Mouse (Mus musculus) kidney, postnatal 10 days (tissue): ENCODE results near the gene Psd4.
A peak's percentile ranks its signal among the peaks of the same experiment; 100 is the strongest.

Experiments
- DNase-seq: peaks from one replicate; pipeline ENCODE4 v3.0.0; 2021; ENCODE audit warnings: mixed read lengths

Psd4 gene

GRCm38 (mm10) chr2:24440056-24440455, 72.7 kb downstream of the Psd4 start:
- no peak for DNase-seq

DNA sequence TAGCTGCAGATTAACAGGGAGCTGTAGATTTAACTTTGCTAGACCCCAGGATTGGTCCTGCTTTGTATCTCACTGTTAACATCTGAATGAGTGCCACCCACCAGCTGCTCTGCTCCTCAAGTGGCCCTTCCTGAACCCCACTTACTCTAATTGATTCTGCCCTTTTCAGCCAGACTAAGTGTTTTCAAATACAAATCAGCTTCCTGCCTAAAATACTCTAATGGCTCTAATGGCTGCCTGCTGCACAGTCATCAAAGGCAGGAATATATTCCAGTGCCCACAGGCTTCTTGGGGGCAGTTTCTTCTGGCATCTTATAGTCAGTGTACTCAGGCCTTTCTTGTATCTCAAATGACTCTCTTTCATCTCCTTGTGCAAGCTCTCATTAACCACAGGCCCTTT, 74.5 kb downstream of the Psd4 start:
- no peak for DNase-seq

DNA sequence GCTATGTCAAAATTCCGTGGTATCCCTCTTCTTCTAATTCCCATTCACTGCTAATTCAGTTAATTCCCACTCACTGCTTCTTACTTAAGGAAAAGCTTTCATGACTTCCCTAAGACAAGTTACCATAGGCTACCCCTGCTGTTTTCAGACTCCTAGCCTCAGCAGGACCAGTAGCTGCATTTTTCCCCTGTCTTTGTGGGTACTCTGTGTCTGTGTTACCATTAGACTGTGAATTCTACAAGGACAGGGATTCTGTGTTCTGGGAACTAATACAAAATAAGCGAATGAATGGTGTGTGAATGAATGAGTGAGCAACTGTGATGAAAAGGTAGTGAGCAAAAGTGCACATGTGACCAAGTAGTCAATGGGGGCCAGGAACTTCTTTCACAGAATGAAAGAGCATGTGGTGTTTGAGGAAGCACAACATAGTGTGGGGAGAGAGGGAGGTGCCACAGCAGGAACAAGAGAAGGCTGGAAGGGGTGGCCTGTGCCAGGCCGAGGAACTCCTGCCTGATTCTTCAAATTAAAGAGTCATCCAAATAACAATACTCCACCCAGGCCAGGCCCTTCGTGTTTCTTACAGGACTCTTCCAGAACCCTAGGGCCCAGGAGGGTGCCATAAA, 75.0 kb downstream of the Psd4 start:
- DNase-seq = no peak

DNA sequence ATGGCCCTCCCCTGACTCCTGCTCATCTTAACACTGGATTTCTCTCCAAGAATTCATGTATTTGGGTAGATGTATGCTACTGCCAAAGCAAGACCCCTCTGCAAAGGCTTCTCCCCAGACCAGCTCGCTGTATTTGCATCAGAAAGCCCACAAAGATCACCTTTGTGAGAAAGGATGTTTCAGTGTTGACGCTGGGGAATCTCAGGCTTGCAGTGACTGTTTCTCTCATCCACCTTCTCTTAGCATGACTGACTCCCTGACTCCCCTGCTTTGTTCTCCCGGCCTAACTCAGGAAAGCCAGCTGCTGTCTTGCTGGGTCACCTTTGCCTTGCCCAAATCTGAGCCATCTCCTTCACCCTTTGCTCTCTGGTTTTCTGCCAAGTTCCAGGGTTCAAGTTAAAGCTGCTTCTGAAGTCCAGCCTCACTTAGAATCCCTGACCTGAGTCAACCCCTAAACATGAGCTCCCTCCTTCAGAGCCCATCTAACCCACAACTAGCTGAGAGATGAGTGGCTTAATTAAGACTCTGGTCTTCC, 75.9 kb downstream of the Psd4 start:
- DNase-seq = no peak

DNA sequence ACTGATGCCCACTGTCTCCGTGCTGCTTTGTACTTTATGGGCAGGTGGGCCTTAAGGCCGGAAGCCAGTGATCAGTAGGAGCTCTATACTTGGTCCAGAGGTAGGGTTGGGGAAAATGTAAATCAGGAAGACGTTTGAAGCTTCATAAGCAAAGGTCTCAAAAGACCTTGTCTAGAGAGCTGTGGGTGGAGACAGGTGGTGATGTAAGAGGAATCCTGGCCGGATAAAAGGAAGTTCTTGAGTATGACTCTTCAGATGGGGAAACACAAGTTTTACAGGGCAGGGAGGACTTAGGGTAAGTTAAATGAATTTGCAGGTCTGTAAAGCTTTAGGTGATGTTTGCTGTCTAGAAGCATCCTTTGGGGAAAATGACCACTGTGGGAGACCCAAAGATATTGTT, 81.7 kb downstream of the Psd4 start:
- DNase-seq = no peak

GRCm38 (mm10) chr2:24453206-24453605, 85.8 kb downstream of the Psd4 start:
- peak; percentile 60 for DNase-seq

DNA sequence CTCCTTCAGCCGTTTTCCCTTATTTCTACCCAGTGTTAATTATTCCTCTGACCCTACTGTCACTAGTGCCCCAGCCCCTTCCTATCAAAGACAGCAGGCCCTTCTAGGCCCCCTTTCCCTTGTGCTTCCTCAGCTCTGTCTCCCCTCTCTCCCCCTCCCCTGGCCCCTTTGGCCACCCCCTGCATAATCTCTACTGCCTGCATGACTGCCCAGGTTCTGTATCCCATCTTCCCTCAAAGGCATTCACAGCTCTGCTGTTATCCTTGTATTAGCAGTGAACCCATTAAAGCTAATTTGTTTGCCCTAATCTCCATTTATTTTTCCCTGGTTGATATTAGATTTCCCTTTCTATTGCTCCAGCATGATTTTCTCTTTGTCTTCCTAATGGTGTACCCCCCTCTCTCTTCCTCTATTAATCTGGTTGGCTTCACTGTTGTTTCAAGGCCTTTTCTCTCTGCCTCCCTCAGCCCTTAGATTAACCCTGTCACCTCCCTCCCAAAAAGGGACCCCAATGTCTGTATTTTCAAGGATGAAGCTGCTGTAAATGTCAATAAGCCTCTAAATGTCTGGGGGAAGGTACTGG, 87.1 kb downstream of the Psd4 start:
- DNase-seq = no peak

DNA sequence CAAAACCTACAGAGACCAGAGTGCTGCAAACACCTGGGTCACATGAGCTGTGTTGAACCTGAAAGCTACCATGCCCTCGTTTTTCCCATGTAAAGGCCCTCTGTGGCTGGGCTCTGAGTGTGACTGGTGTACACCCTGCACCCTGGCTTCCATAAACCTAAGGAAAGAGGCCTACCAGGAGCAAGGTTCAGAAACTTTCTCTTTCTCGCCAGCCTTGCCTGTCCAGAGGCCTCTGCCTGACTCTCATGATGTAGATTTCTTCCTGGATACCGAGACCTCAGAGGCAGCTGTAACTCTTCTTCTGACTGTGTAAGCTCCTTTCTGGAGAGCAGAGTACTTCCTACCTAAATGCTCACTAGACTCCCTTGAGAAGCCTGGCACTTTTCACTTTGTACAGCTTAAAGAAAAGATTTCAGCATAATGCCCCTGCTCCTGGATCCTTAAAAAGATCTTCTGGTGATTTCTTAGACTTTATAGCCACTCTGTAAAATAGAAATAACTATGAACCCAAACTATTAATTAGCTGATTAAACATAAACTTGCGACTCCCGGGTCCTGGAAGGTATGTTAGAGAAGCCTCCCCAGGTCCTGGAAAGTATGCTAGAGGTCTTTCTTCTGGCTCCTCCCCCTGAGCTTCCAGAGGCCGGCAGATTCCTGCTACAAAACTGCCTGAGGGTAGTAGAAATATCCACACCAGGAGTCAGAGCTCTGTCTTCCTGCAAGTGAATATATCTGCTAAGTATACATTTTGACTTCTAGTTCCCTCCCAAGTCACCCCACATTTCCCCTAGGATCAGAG, 87.9 kb downstream of the Psd4 start:
- DNase-seq = peak; percentile 51

- DNase-seq = no peak
Observed at GRCm38 (mm10) chr2:24456841-24457240, 89.5 kb downstream of the Psd4 start.

DNA sequence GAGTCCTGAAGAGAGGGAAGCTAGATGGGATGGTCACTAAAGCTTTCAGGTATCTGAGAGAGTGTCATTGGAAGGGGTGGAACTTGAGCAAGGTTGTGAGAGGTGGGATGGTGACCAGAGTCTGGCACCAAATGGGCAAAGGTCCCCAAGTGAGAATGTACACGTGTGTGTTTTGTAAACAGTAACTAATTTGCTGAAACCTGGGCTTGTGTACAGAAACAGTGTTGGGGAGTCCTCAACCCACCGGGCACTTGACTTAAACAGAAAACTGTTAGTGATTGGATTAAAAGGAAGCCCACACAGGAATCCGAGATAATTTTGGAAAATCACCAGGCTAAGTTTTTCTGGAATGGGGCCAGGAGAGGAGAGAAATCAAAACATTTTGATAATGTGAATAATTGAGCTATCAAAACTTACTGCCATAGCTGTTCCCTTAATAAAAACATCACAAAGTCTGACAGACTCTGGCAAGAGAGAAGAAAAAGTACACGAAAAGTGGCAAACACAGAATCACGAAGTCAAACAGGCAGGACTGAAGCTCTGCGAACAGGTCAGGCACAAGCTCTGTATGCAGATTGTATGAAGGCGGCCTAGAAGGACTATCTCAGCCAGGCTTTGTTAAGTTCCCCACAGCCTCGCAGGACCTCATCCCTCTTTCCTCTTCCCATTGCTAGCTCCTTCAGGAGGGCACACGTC, 92.9 kb downstream of the Psd4 start:
- DNase-seq = no peak

DNA sequence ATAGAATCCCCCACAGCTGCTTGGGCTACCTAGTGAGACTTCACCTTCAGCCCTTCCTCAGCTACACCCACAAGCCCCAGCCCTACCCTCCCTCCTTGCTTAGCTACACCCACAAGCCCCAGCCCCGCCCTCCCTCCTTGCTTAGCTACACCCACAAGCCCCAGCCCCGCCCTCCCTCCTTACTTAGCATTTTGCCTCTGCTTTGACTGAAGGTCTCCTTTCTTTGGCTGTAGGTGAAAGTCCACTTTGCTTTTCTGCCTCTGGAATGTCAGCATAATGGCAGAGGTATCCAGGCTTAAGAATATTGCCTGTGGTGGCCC, 93.4 kb downstream of the Psd4 start:
- peak; percentile 77 for DNase-seq
